Mouse (Mus musculus): ENCODE results near the gene Cdc6.
"Not testable (repeated sequence)": the region's sequence is repeated elsewhere in the genome, so short reads cannot be mapped to it uniquely, and the experiment has no call there.

Cdc6 gene

GRCm38 (mm10) chr11:98907063-98907436, 551 bp upstream of the Cdc6 start:
- no peak for DNase-seq (ENCODE audit: low read depth, low spot score)

- DNase-seq (ENCODE audit: low read depth, low spot score): no peak
These were observed 2.1 kb downstream of the Cdc6 start for GRCm38 (mm10) chr11:98909654-98910053.

GRCm38 (mm10) chr11:98910415-98910814, 2.8 kb downstream of the Cdc6 start:
- DNase-seq (ENCODE audit: low read depth, low spot score): no peak

- DNase-seq (ENCODE audit: low read depth, low spot score): no peak
These were observed 3.9 kb downstream of the Cdc6 start for GRCm38 (mm10) chr11:98911498-98911897.

- no peak for DNase-seq (ENCODE audit: low read depth, low spot score)
These were observed 6.6 kb downstream of the Cdc6 start for GRCm38 (mm10) chr11:98914196-98914595.

GRCm38 (mm10) chr11:98916376-98916775, 8.8 kb downstream of the Cdc6 start:
- DNase-seq (ENCODE audit: low read depth, low spot score): not testable (repeated sequence)

- no peak for DNase-seq (ENCODE audit: low read depth, low spot score)
These were observed 9.9 kb downstream of the Cdc6 start for GRCm38 (mm10) chr11:98917428-98918005.

- DNase-seq (ENCODE audit: low read depth, low spot score): no peak
These were observed 10.6 kb downstream of the Cdc6 start for GRCm38 (mm10) chr11:98918231-98918630.

GRCm38 (mm10) chr11:98919009-98919408, 11.4 kb downstream of the Cdc6 start:
- DNase-seq (ENCODE audit: low read depth, low spot score): no peak

GRCm38 (mm10) chr11:98921813-98922212, 14.2 kb downstream of the Cdc6 start:
- DNase-seq (ENCODE audit: low read depth, low spot score): not testable (repeated sequence)

GRCm38 (mm10) chr11:98922307-98922706, 14.7 kb downstream of the Cdc6 start:
- not testable (repeated sequence) for DNase-seq (ENCODE audit: low read depth, low spot score)

GRCm38 (mm10) chr11:98922851-98923711, 15.5 kb downstream of the Cdc6 start:
- not testable (repeated sequence) for DNase-seq (ENCODE audit: low read depth, low spot score)

GRCm38 (mm10) chr11:98924633-98925175, 17.1 kb downstream of the Cdc6 start:
- DNase-seq (ENCODE audit: low read depth, low spot score): no peak

- no peak for DNase-seq (ENCODE audit: low read depth, low spot score)
These were observed 17.7 kb downstream of the Cdc6 start for GRCm38 (mm10) chr11:98925265-98925721.

GRCm38 (mm10) chr11:98925868-98926311, 18.3 kb downstream of the Cdc6 start:
- no peak for DNase-seq (ENCODE audit: low read depth, low spot score)

GRCm38 (mm10) chr11:98926553-98926952, 19.0 kb downstream of the Cdc6 start:
- DNase-seq (ENCODE audit: low read depth, low spot score): no peak

GRCm38 (mm10) chr11:98927438-98928076, 20.0 kb downstream of the Cdc6 start, which contains the start of gene Rara:
Gene Rara (plus strand): TSS chr11:98927818.
- DNase-seq (ENCODE audit: low read depth, low spot score): no peak

GRCm38 (mm10) chr11:98928186-98928893, 20.7 kb downstream of the Cdc6 start:
- DNase-seq (ENCODE audit: low read depth, low spot score): no peak

- DNase-seq (ENCODE audit: low read depth, low spot score): no peak
These were observed 21.9 kb downstream of the Cdc6 start for GRCm38 (mm10) chr11:98929503-98929902.

GRCm38 (mm10) chr11:98930127-98930601, 22.6 kb downstream of the Cdc6 start:
- no peak for DNase-seq (ENCODE audit: low read depth, low spot score)
